Mouse (Mus musculus) hindbrain, embryonic 12.5 days (tissue): ENCODE results near the gene Rfwd3. TPM values are rescaled to one million over a fixed set of nuclear protein-coding genes. Genes with fewer than 3 reads are reported as not detected.

Experiments
- ATAC-seq: fragments of 200-750 bp; cut with Nextera tagmentation; 2 replicates; pipeline ENCODE4 v1.8.0; 2017; ENCODE audit warnings: moderate TSS enrichment; ENCODE audit not compliant: low FRiP score
- H3K27ac ChIP-seq: fragments of 300-500 bp; sonication (generic); 2 replicates; pipeline ENCODE4 v1.5.1; 2016; ENCODE audit warnings: mild to moderate bottlenecking
- H3K27me3 ChIP-seq: fragments of 300-500 bp; sonication (generic); 2 replicates; pipeline ENCODE4 v1.6.1; 2016; ENCODE audit warnings: mild to moderate bottlenecking
- H3K36me3 ChIP-seq: fragments of 300-500 bp; sonication (generic); 2 replicates; pipeline ENCODE4 v1.6.1; 2016; ENCODE audit warnings: mild to moderate bottlenecking
- H3K4me1 ChIP-seq: fragments of 300-500 bp; sonication (generic); 2 replicates; pipeline ENCODE4 v1.6.1; 2016
- H3K4me2 ChIP-seq: fragments of 300-500 bp; sonication (generic); replicated peaks from 2 replicates; pipeline ENCODE4 v1.6.1; 2016; ENCODE audit warnings: mild to moderate bottlenecking
- H3K4me3 ChIP-seq: fragments of 300-500 bp; sonication (generic); 2 replicates; pipeline ENCODE4 v1.5.1; 2016; ENCODE audit warnings: mild to moderate bottlenecking
- H3K9ac ChIP-seq: fragments of 300-500 bp; sonication (generic); 2 replicates; pipeline ENCODE4 v1.6.1; 2016; ENCODE audit warnings: mild to moderate bottlenecking, moderate library complexity
- H3K9me3 ChIP-seq: fragments of 300-500 bp; sonication (generic); replicated peaks from 2 replicates; pipeline ENCODE4 v1.6.1; 2016; ENCODE audit warnings: mild to moderate bottlenecking
- WGBS: fragments of 180-500 bp; shearing (Covaris S2); methylation state at CpG from one replicate; pipeline ENCODE4 v1.1.7; 2016; 5-methylcytosine and 5-hydroxymethylcytosine counted together
- polyA plus RNA-seq: library from polyadenylated mRNA; unstranded; fragments of >200 nt; fragmentation: Nextera tagmentation; extraction: Ambion mirVana; gene quantifications from 2 replicates; pipeline ENCODE4 v1.2.1, GENCODE M21; 2016

Gene Rfwd3
- polyA plus RNA-seq, 1 experiment from 2014 or later: 56.0 TPM

DNA sequence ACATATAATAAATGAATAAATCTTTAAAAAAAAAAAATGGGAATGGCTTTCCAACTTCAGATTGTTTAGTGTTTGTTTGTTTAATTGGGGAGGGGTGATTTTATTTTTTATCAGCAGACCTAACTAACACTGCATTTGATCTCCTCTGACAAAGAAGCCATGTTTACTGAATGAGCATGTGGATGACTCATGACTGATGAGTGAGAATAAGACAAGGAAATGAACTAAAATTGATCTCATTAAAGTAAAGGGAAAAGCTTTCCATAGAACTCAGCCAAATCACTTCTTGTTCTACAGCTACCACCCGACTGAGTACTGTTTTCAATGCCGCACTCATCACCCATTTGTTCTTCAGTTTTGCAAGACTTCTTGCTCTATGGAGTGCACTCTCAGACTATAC, 66.3 kb downstream of the Rfwd3 start:
- no peaks in the 10 kb centered on the region for H3K27me3 ChIP-seq
- ATAC-seq: no peak
- H3K36me3 ChIP-seq: no peaks in the 10 kb centered on the region
- H3K9me3 ChIP-seq: no peaks in the 10 kb centered on the region
- no peak overlapping the region for H3K4me2 ChIP-seq
- no peaks in the 10 kb centered on the region for H3K4me1 ChIP-seq
- H3K9ac ChIP-seq: no peak overlapping the region
- no peak overlapping the region for H3K4me3 ChIP-seq
- 89% methylated on average over 2 of the region's 2 CpGs for WGBS
- no peak overlapping the region for H3K27ac ChIP-seq

DNA sequence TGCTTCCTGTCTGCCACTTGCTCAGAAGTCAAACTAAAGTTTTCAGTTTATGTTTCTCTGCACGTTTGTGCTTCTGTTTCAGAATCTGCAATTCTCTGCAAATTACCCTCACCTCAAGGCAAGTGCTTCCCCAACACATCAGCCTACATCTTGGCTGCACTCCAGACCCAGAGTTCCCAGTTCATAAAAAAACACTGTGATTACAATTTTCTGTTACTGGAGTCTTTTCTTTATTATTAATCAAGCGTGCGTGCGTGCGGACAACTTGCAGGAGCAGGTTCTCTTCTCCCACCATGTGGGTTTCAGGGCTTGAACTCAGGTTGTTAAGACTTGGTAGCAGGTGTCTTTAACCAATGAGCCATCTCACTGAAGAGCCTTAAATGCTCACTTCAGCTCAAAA, 75.9 kb downstream of the Rfwd3 start:
- no peak for ATAC-seq

More for the DNA sequence above, 75.9 kb downstream of the Rfwd3 start:
- Histone ChIP-seq H3K4me2 (no peak overlapping the region), H3K27ac (no peak overlapping the region), H3K27me3 (no peaks in the 10 kb centered on the region), H3K9me3 (no peaks in the 10 kb centered on the region), H3K36me3 (no peaks in the 10 kb centered on the region), H3K4me1 (no peaks in the 10 kb centered on the region), H3K9ac (no peak overlapping the region), H3K4me3 (no peak overlapping the region)
- 76% methylated on average over 5 of the region's 5 CpGs for WGBS

Other genes with a start within 250 kb of the Rfwd3 start
- 3.2 TPM in 1 of 2 replicates, not detected in the other for gene Exosc6, start 243.9 kb downstream of the Rfwd3 start, polyA plus RNA-seq
- gene Clec18a, start 207.8 kb downstream of the Rfwd3 start, polyA plus RNA-seq: 1.1 TPM in 2 replicates
- gene Pdpr, start 205.6 kb downstream of the Rfwd3 start, polyA plus RNA-seq: 14.4 and 15.1 TPM in 2 replicates
- gene Glg1, start 41.0 kb downstream of the Rfwd3 start, polyA plus RNA-seq: 104 and 109 TPM in 2 replicates
- gene Mlkl, start 38.0 kb upstream of the Rfwd3 start, polyA plus RNA-seq: 0.43 and 0.82 TPM in 2 replicates
- 0.12 TPM in 1 of 2 replicates, not detected in the other for gene Fa2h, start 93.6 kb upstream of the Rfwd3 start, polyA plus RNA-seq
- 7.2 and 7.7 TPM in 2 replicates for gene Wdr59, start 221.9 kb upstream of the Rfwd3 start, polyA plus RNA-seq
- gene Znrf1, start 235.9 kb upstream of the Rfwd3 start, polyA plus RNA-seq: 104 TPM in 2 replicates